Mouse (Mus musculus): Measurements from ENCODE around the gene Klhl2. TPM values are rescaled to one million over a fixed set of nuclear protein-coding genes. Genes with fewer than 3 reads are reported as not detected.

The Klhl2 gene
- polyA plus RNA-seq, 1 experiment = 6.7 TPM

GRCm38 (mm10) chr8:64735161-64735560 lies 114.7 kb downstream of the Klhl2 start:
- Histone ChIP-seq H3K4me2 (ENCODE audit: low read depth) (no peak overlapping the region), H3K4me3 (no peak overlapping the region), H3K36me3 (ENCODE audit: control insufficient read depth, insufficient read depth) (peaks cover 11% of the 10 kb centered on the region), H3K79me2 (ENCODE audit: control insufficient read depth, insufficient read depth) (peaks cover 32% of the 10 kb centered on the region), H3K27me3 (ENCODE audit: control insufficient read depth, insufficient read depth, insufficient read length) (no peaks in the 10 kb centered on the region), H3ac (ENCODE audit: control insufficient read depth, insufficient read length) (no peak overlapping the region)
- no peak for TF ChIP-seq MYOG (IDR thresholded peaks at IDR 0.05; ENCODE audit: control insufficient read depth in 1 of 3, insufficient read depth in 1 of 3, insufficient read length in 2 of 3, low read depth in 2 of 3)

- Histone ChIP-seq H3K36me3 (ENCODE audit: control insufficient read depth, insufficient read depth) (peaks cover 27% of the 10 kb centered on the region), H3K4me3 (peak within 1 kb of the TSS; percentile 84), H3K79me2 (ENCODE audit: control insufficient read depth, insufficient read depth) (peaks cover 50% of the 10 kb centered on the region), H3K27me3 (ENCODE audit: control insufficient read depth, insufficient read depth, insufficient read length) (no peaks in the 10 kb centered on the region), H3K4me2 (ENCODE audit: low read depth) (peak within 1 kb of the TSS; percentile 72), H3ac (ENCODE audit: control insufficient read depth, insufficient read length) (peak within 1 kb of the TSS; percentile 47)
- TF ChIP-seq TCF12 (IDR thresholded peaks at IDR 0.05; ENCODE audit: insufficient read depth, poor library complexity, severe bottlenecking) = no peak
- TF ChIP-seq MAX (IDR thresholded peaks at IDR 0.05; ENCODE audit: low read depth) = no peak
- TF ChIP-seq USF1 (IDR thresholded peaks at IDR 0.05; ENCODE audit: low read depth) = peak; percentile 29
- peak; percentile 73 for TF ChIP-seq E2F4 (IDR thresholded peaks at IDR 0.05; ENCODE audit: insufficient read depth)
- TF ChIP-seq MYOG (IDR thresholded peaks at IDR 0.05; ENCODE audit: control insufficient read depth in 1 of 3, insufficient read depth in 1 of 3, insufficient read length in 2 of 3, low read depth in 2 of 3) = peak in 2 of 3 experiments; percentile 22 to 43
- TF ChIP-seq POLR2A (IDR thresholded peaks at IDR 0.05; ENCODE audit: insufficient read length, low read depth) = peak; percentile 91
- TF ChIP-seq MYOD1 (IDR thresholded peaks at IDR 0.05; ENCODE audit: control insufficient read depth in 1 of 3, insufficient read length in 2 of 3, low read depth in 2 of 3) = peak in 2 of 3 experiments; percentile 71 to 79
- peak; percentile 50 for TF ChIP-seq SRF (IDR thresholded peaks at IDR 0.05; ENCODE audit: control insufficient read depth, insufficient read length, low read depth)
- no peak for TF ChIP-seq REST (IDR thresholded peaks at IDR 0.05; ENCODE audit: insufficient read depth, insufficient read length)
- TF ChIP-seq POLR2AphosphoS2 (IDR thresholded peaks at IDR 0.05; ENCODE audit: insufficient read length, low read depth) = peak; percentile 93
- no peak for TF ChIP-seq TCF3 (IDR thresholded peaks at IDR 0.05; ENCODE audit: insufficient read length, low read depth)
- no peak for TF ChIP-seq CEBPB (IDR thresholded peaks at IDR 0.05; ENCODE audit: insufficient read depth, poor library complexity, severe bottlenecking)
Observed at GRCm38 (mm10) chr8:64733271-64733943, 116.4 kb downstream of the Klhl2 start, which contains the start of gene Msmo1. Gene Msmo1, minus strand, starts transcription at chr8:64733792.

- no peak for TF ChIP-seq USF1 (IDR thresholded peaks at IDR 0.05; ENCODE audit: low read depth)
- no peak for TF ChIP-seq CEBPB (IDR thresholded peaks at IDR 0.05; ENCODE audit: insufficient read depth, poor library complexity, severe bottlenecking)
- no peak for TF ChIP-seq E2F4 (IDR thresholded peaks at IDR 0.05; ENCODE audit: insufficient read depth)
- no peak for TF ChIP-seq POLR2A (IDR thresholded peaks at IDR 0.05; ENCODE audit: insufficient read length, low read depth)
- no peak for TF ChIP-seq POLR2AphosphoS2 (IDR thresholded peaks at IDR 0.05; ENCODE audit: insufficient read length, low read depth)
- TF ChIP-seq TCF3 (IDR thresholded peaks at IDR 0.05; ENCODE audit: insufficient read length, low read depth) = no peak
- no peak for TF ChIP-seq MYOD1 (IDR thresholded peaks at IDR 0.05; ENCODE audit: control insufficient read depth in 1 of 3, insufficient read length in 2 of 3, low read depth in 2 of 3)
- no peak for TF ChIP-seq REST (IDR thresholded peaks at IDR 0.05; ENCODE audit: insufficient read depth, insufficient read length)
- H3K27me3 ChIP-seq (ENCODE audit: control insufficient read depth, insufficient read depth, insufficient read length) = no peaks in the 10 kb centered on the region
- peak overlapping the region; percentile 84 for H3K4me3 ChIP-seq
- H3K36me3 ChIP-seq (ENCODE audit: control insufficient read depth, insufficient read depth) = peaks cover 34% of the 10 kb centered on the region
- peaks cover 58% of the 10 kb centered on the region for H3K79me2 ChIP-seq (ENCODE audit: control insufficient read depth, insufficient read depth)
- H3K4me2 ChIP-seq (ENCODE audit: low read depth) = peak overlapping the region; percentile 72
- peak overlapping the region; percentile 47 for H3ac ChIP-seq (ENCODE audit: control insufficient read depth, insufficient read length)
Observed at GRCm38 (mm10) chr8:64732596-64732995, 117.2 kb downstream of the Klhl2 start.

DNA sequence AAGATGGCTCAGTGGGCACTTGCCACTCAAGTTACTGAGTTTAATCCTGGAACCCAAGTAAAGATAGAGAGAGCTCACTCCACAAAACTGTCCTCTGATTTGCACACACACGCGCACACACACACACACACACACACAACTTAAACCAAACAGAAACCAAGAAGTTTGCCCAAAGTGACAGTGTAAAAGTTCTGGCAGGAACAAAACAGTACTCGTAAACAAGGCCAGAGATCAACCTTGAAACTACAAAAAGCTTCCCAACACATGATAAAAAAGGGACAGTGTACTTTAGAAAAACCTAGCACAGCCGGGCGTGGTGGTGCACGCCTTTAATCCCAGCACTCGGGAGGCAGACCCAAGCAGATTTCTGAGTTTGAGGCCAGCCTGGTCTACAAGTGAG lies 121.7 kb downstream of the Klhl2 start:
- H3K36me3 ChIP-seq (ENCODE audit: control insufficient read depth, insufficient read depth) = peaks cover 69% of the 10 kb centered on the region
- no peaks in the 10 kb centered on the region for H3K27me3 ChIP-seq (ENCODE audit: control insufficient read depth, insufficient read depth, insufficient read length)
- no peak overlapping the region for H3ac ChIP-seq (ENCODE audit: control insufficient read depth, insufficient read length)
- TF ChIP-seq POLR2AphosphoS2 (IDR thresholded peaks at IDR 0.05; ENCODE audit: insufficient read length, low read depth) (no peak), TCF3 (IDR thresholded peaks at IDR 0.05; ENCODE audit: insufficient read length, low read depth) (no peak), POLR2A (IDR thresholded peaks at IDR 0.05; ENCODE audit: insufficient read length, low read depth) (no peak), E2F4 (IDR thresholded peaks at IDR 0.05; ENCODE audit: insufficient read depth) (no peak), SRF (IDR thresholded peaks at IDR 0.05; ENCODE audit: control insufficient read depth, insufficient read length, low read depth) (no peak)
- no peak overlapping the region for H3K4me3 ChIP-seq
- H3K4me2 ChIP-seq (ENCODE audit: low read depth) = peak overlapping the region; percentile 72
- H3K79me2 ChIP-seq (ENCODE audit: control insufficient read depth, insufficient read depth) = peaks cover 90% of the 10 kb centered on the region

- H3K79me2 ChIP-seq (ENCODE audit: control insufficient read depth, insufficient read depth) = peaks cover 71% of the 10 kb centered on the region
- no peak overlapping the region for H3ac ChIP-seq (ENCODE audit: control insufficient read depth, insufficient read length)
- H3K4me2 ChIP-seq (ENCODE audit: low read depth) = peak overlapping the region; percentile 45
- H3K27me3 ChIP-seq (ENCODE audit: control insufficient read depth, insufficient read depth, insufficient read length) = no peaks in the 10 kb centered on the region
- TF ChIP-seq MYOD1 (IDR thresholded peaks at IDR 0.05; ENCODE audit: control insufficient read depth in 1 of 3, insufficient read length in 2 of 3, low read depth in 2 of 3) (peak in 1 of 3 experiments; percentile 29), SRF (IDR thresholded peaks at IDR 0.05; ENCODE audit: control insufficient read depth, insufficient read length, low read depth) (no peak)
- no peak overlapping the region for H3K4me3 ChIP-seq
- peaks cover 81% of the 10 kb centered on the region for H3K36me3 ChIP-seq (ENCODE audit: control insufficient read depth, insufficient read depth)
Observed at GRCm38 (mm10) chr8:64726190-64726695, 123.6 kb downstream of the Klhl2 start.
